Mouse (Mus musculus) kidney, postnatal 10 days (tissue): ENCODE data around the gene Slc2a13.
A peak's percentile ranks its signal among the peaks of the same experiment; 100 is the strongest.

Source experiments
- DNase-seq: peaks from one replicate; pipeline ENCODE4 v3.0.0; 2021; ENCODE audit warnings: mixed read lengths

Gene Slc2a13

GRCm38 (mm10) chr15:91573111-91573538, at the start of gene Slc2a13:
Gene Slc2a13 (minus strand): TSS chr15:91573261.
- DNase-seq, result peak; percentile 95

- no peak for DNase-seq
Observed at GRCm38 (mm10) chr15:91616016-91616415, 43.0 kb upstream of the Slc2a13 start.

GRCm38 (mm10) chr15:91615532-91615931, 42.5 kb upstream of the Slc2a13 start:
- no peak for DNase-seq

GRCm38 (mm10) chr15:91613981-91614665, 41.1 kb upstream of the Slc2a13 start:
- DNase-seq, result no peak

GRCm38 (mm10) chr15:91609713-91610112, 36.7 kb upstream of the Slc2a13 start:
- peak; percentile 90 for DNase-seq

GRCm38 (mm10) chr15:91608811-91609210, 35.8 kb upstream of the Slc2a13 start:
- DNase-seq, result no peak

GRCm38 (mm10) chr15:91601197-91601596, 28.1 kb upstream of the Slc2a13 start:
- DNase-seq, result peak; percentile 35

GRCm38 (mm10) chr15:91597290-91597689, 24.2 kb upstream of the Slc2a13 start:
- no peak for DNase-seq

GRCm38 (mm10) chr15:91574492-91574891, 1.4 kb upstream of the Slc2a13 start:
- DNase-seq, result peak; percentile 94

GRCm38 (mm10) chr15:91572421-91573069, 516 bp downstream of the Slc2a13 start:
- peak; percentile 66 for DNase-seq

- DNase-seq, result no peak
Observed at GRCm38 (mm10) chr15:91571981-91572380, 1.1 kb downstream of the Slc2a13 start.

- DNase-seq, result no peak
Observed at GRCm38 (mm10) chr15:91566784-91567183, 6.3 kb downstream of the Slc2a13 start.

GRCm38 (mm10) chr15:91565025-91565605, 7.9 kb downstream of the Slc2a13 start:
- no peak for DNase-seq

- DNase-seq, result no peak
Observed at GRCm38 (mm10) chr15:91561728-91562127, 11.3 kb downstream of the Slc2a13 start.

- DNase-seq, result no peak
Observed at GRCm38 (mm10) chr15:91555336-91555736, 17.7 kb downstream of the Slc2a13 start.

- no peak for DNase-seq
Observed at GRCm38 (mm10) chr15:91548586-91549268, 24.3 kb downstream of the Slc2a13 start.

GRCm38 (mm10) chr15:91544586-91544985, 28.5 kb downstream of the Slc2a13 start:
- no peak for DNase-seq

- no peak for DNase-seq
Observed at GRCm38 (mm10) chr15:91538439-91538838, 34.6 kb downstream of the Slc2a13 start.

GRCm38 (mm10) chr15:91526876-91527275, 46.2 kb downstream of the Slc2a13 start:
- no peak for DNase-seq

GRCm38 (mm10) chr15:91526166-91526565, 46.9 kb downstream of the Slc2a13 start:
- no peak for DNase-seq

GRCm38 (mm10) chr15:91524451-91524850, 48.6 kb downstream of the Slc2a13 start:
- DNase-seq, result no peak

GRCm38 (mm10) chr15:91503291-91503690, 69.8 kb downstream of the Slc2a13 start:
- DNase-seq, result no peak

GRCm38 (mm10) chr15:91502661-91503060, 70.4 kb downstream of the Slc2a13 start:
- DNase-seq, result peak; percentile 52
